Mouse (Mus musculus) v-Abl transformed pro-B cells (cell line): Measurements from ENCODE around the gene Apbb2.

Source experiments
- in situ Hi-C, 2 experiments: fragments of 400-800 bp; cut with MboI; formaldehyde crosslinking; loops; one replicate each; pipeline ENCODE4 v1.15.1; 2025; ENCODE audit not compliant: unreplicated experiment in 2 of 2

The Apbb2 gene

GRCm38 (mm10) chr5:66618597-66618996 lies at the start of gene Apbb2:
Gene Apbb2, minus strand, starts transcription at chr5:66618784.
- in situ Hi-C loops, result no loop called here

GRCm38 (mm10) chr5:66654220-66654619 lies 35.6 kb upstream of the Apbb2 start:
- in situ Hi-C loops, result loop anchor here in 1 of 2 experiments (25.0 kb wide), 1 partner anchor 392 kb away; the partner anchor contains the start of gene Nsun7

DNA sequence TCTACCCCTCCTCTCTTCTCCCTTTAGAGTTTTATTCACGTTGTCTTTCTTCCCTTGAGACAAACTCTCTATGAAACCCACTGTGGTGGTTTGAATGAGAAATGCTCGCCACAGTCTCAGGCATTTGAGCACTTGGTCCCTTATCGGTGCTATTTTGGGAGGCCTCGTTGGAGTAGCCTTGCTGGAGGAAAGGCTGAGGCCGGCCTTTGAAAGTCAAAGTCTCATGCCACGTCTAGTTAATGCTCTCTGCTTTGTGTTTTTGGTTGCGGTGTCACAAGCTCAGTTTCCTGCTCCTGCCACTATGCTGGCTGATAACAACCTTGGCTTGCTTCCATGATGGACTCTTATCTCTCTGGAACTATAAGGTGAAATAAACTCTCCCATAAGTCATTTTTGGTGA lies 28.9 kb upstream of the Apbb2 start:
- in situ Hi-C loops, result no loop called here

DNA sequence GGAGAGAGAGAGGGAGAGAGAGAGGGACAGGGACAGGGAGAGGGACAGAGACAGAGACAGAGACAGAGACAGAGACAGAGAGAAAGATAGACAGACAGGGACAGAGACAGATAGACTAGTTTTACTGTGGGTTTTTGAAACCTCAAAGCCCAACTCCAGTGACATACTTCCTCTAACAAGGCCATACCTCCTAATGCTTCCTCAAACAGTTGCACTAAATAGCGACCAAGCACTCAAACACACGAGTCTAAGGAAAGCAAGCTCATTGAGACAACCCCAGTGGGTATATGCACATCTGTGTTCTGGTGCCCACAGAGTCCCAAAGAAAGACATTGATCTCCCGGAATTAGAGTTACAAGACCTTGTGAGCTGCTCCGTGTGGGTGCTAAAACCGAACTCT lies 24.7 kb upstream of the Apbb2 start:
- in situ Hi-C loops, result no loop called here

- in situ Hi-C loops, result no loop called here
Measured at GRCm38 (mm10) chr5:66642156-66642555, 23.6 kb upstream of the Apbb2 start.

GRCm38 (mm10) chr5:66635459-66636079 lies 17.0 kb upstream of the Apbb2 start:
- in situ Hi-C loops, result no loop called here

- in situ Hi-C loops, result no loop called here
Measured at GRCm38 (mm10) chr5:66627805-66628204, 9.2 kb upstream of the Apbb2 start.

DNA sequence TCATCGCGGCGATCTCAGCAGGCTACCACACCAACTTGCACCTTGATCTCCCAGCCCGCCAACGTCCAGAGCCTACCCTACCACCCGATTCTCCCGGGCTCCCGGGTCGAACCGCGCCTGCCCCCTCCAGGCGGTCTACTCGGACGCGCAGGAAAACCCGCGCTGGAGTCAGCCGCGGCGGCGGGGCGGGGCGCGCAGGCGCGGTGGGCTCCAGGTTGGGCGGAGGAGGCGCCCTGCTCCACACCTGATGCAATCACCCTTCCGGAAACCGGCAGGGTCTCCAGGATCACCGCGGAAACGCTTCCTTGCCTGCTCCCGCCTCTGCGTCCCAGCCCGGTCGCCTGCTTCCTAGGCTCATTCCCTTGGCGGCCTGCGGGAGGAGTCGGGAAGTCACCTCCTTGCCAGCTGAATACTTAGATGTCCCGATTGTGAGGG lies 1.6 kb upstream of the Apbb2 start:
- in situ Hi-C loops, result no loop called here

DNA sequence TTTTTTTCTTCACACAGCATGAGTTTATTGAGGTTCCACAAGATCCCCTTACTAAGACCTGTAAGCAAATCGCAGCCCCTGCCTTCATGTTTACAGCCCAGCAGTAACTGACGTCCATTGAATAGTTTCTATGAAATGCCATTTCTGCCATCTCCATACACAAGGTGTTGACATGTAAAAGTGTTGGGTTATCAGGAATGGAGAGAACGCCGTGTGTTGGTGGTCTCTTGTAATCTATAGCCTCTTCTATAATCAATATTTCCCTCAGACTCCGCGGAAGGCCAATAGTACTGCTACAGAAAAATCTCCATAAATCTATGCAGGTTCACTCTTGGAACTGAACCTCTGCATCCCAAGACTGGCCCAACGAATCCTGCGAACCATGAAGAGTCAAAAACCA lies 1.1 kb upstream of the Apbb2 start:
- in situ Hi-C loops, result no loop called here

DNA sequence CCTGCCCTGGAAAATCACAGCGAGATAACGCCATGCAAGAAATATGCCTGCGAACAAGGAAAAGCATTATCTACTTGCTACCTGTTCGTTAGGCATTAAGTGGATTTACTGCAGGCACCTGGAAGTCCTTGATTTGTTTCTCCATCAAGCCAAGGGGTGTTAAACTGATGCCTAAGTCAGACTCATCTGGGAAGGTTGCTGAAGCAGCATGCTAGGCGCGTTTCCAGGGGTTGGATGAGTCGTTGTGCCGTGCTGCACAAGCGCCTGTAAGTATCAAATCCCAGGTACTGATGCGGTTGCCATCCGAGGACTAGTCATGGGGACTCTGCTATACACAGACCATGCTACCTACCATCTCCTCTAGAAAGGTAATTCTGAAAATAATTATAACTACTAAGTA lies 611 bp upstream of the Apbb2 start:
- in situ Hi-C loops, result no loop called here

DNA sequence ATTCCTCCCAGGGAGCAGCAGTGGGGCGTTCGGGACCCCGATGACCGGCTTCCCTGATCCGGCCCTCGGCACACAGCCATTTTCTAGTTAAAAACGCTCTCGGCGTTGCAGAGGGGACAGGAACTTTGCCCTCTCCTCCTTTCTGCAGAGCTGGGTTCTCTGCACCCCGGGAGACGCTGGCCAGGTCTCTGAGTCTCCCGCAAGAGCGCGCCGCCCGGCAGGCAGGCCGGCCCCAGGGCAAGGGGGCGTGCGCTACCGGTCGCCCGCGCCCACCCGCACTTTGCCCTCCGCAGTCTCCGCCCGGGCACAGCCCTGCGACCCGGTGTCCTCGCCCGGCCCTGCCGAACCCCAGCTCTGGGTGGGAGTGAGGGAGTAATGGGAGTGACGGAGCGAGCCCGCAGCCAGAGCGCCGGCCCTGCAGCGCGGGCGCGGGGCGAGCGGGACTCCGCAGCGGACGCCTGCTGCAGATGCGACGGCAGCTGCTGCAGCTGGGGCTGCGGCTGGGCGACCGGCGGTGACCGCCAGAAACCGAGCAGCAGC lies 593 bp downstream of the Apbb2 start:
- in situ Hi-C loops, result no loop called here

DNA sequence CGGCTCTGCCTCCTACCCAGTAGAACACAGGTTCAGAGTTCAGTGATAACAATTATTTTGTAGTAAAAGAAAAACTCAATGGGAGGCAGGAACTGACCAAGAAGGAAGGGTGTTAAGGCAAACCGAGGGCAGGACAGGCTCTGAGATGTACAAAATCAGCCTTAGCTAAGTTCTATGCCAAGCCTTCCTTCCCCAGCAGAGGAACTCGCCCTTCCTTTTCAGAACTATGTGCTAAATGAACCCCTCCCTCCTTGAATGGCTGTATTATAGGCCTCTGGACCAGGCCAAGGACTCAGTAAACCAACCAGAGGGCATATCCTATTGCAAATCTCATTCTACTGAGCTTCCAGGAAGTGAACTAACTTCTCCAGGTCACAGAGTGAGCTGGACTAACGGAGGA lies 3.6 kb downstream of the Apbb2 start:
- in situ Hi-C loops, result no loop called here

GRCm38 (mm10) chr5:66613725-66614124 lies 4.9 kb downstream of the Apbb2 start:
- in situ Hi-C loops, result no loop called here

DNA sequence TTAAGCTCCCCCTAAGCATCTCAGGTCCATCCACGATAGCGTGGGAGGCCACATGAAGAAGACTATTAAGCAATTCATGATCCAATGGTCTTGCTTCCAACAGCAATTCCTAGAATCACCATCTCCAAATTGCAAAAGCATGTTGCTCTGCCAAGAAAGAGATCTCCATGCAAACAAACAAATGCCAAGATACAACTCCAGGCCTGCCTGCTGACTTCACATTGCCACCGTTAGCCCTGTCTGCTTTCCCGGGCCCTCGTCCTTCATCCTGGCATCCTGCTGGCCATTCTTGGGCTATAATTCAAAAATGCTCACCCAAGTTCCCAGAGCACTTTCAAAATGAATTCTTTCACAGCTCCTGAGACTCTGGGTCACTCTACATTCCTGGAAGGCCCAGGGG lies 5.6 kb downstream of the Apbb2 start:
- in situ Hi-C loops, result no loop called here

DNA sequence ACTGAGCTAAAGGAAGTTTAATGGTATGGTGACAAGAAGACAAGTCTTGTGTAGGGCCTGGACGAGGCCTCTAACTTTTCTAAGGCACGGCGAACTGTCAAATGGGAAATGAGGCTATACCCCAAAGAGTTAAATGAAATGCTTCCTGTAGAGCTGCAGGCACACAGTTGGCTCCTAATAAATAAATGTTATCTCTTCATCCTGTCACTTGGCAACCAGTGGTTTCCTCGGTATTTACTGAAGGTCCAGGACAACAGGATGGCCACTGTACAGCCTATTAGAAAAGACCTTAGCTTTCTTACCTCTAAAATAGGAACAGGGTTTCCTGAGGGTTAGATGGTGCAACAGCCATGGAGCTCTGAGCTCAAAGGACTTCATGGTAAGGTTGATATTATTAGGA lies 6.7 kb downstream of the Apbb2 start:
- in situ Hi-C loops, result no loop called here

DNA sequence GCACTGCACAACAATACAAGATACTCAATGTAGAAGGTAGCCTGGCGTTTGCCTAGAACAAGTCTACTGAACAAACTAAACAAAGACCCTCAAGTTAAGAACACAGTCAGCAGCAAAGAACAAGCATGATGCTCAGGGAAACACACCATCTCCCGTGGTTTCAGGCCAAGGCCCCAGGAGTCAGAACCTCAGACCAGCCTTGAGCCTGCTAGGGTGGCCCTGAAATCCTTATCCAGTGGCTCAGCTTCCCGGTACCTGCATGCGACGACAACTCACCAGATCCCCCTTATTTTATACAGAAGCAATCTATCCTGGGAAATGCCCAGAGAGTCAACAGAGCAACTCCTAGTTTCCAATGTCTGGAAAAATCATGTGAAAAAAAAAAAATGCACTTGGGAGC lies 7.2 kb downstream of the Apbb2 start:
- in situ Hi-C loops, result no loop called here

DNA sequence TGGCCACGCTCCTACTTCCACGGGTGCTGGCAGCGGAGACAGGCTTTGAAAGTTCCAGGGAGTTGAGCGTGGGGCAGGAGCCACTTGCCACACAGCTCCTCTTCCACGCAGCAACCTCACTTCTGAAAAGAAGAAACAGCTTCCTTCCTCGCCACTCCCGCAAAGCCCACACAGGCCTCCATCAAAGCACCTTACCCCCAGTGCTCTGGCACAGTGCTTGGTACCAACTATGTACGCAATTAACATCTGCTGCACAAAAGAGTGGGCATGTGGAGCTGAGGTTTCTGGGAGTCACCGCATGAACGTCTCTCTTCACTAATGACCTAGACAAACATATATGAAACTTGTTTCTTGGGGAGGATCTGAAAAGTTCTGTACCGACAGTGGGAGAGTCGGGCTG lies 8.3 kb downstream of the Apbb2 start:
- in situ Hi-C loops, result no loop called here

DNA sequence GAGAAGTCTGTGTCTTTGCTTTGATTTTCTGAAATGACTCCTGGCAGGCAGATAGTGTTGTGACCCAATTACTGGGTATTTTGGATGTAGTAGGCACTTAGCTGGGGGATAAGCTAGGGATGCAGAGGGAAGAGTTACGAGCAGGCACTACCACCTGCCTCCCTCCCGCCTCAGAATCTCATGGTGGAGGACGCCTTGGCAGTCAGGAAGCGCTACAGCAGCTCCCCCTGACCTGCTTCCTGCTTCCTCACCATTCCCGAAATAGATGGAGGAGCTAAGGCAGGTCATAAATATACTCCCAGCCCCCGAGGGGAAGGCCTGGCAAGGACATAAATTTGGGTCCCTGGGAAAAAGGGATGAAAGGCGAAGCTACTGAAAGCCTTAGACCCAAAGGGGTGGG lies 9.3 kb downstream of the Apbb2 start:
- in situ Hi-C loops, result no loop called here

DNA sequence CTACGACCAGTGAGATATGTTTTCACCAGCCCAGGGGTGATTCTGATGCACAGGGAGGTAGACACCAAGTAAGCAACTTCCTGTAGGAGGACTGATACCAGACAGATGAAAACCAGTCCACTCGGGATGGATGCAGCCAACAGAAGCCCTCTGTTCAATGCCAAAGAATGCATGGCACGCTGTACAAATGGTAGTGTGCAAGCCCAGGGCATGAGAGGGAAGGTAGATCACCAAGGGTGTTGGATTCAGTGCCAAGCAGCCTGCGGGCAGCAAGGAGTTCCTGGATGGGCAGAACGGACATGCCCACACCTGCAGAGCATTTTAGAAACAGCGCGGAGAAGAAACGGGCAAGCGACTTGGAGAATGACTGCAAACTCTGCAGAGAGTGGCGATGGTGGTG lies 10.8 kb downstream of the Apbb2 start:
- in situ Hi-C loops, result no loop called here

DNA sequence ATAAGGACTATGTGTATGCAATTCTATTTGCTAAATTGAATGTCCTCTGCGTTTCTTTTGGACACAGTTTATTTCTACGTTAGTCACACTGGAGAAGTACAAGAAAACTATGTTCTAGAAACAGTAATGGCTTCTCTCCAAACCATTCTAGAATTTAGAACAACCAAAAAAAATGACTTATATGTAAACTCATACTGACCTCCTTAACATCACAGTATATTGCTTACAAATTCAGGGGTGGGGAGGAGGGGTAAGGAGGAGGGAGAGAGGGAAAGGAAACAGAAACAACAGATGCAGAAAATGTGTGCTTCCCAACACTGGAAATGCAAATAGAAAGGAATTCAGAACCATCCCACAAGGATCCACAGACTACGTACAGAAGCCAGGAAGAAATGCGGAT lies 11.4 kb downstream of the Apbb2 start:
- in situ Hi-C loops, result no loop called here

- in situ Hi-C loops, result no loop called here
Measured at GRCm38 (mm10) chr5:66605636-66606035, 12.9 kb downstream of the Apbb2 start.

DNA sequence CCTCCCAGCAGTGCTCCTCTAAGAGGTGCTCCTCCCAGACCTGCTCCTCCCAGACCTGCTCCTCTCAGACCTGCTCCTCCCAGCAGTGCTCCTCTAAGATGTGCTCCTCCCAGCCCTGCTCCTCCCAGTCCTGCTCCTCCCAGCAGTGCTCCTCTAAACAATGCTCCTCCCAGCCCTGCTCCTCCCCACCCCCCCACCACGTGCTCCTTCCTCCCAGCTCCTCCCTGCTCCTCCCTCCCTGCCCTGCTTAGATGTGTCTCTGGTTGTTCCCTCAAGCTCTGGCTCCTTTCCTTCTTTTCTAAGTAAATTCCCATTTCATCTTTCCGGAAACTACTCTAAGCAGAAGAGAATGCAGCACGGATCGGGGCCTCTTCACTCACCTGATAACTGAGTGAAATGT lies 14.2 kb downstream of the Apbb2 start:
- in situ Hi-C loops, result no loop called here

GRCm38 (mm10) chr5:66603746-66604145 lies 14.8 kb downstream of the Apbb2 start:
- in situ Hi-C loops, result no loop called here
